ENCODE assay signal across 24 mouse cellular contexts in the genomic region with DNA sequence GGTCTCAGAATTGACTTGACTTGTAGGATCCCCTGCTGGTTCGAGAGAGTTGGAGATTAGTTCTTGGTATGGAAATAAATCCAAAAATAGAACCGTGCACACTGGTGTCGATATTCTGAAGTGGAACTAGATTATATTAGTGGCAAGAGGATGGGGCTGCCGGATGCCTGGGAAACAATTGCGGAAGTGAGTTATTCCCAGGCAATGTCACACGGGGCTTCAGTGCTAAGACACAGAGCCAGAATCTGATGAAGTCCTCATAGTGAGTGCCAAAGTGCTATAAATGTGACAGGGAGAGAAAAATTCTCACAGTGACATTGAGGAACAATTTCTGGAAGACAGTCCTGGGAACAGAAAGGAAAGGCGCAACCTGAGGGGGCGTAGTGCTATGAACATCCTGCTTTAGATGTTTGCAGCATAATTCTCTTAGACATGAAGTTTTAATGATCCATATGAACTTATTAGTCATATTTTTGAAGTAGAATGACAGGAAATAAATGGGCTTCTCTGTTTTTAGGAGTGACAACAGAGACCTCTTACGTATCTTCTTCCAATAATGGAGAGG.
DNase-seq lines count a peak whose midpoint lies in the region; ATAC-seq and TF ChIP-seq lines count a peak whose summit lies in the region.
"Had no signal": no experiment of that assay in that cellular context is flagged by ENCODE, and none has a peak within 500 bp of the region (broad histone marks: within the 10 kb centered on the region; RNA-seq: fewer than 3 reads in every experiment).

No protein-coding gene starts in this region.

- 66% methylated on average over 9 of the region's 9 CpGs for WGBS in kidney, adult 2 months
- WGBS in lung, embryonic 14.5 days = 67% methylated on average over 9 of the region's 9 CpGs
- WGBS in lung, adult 2 months = 66% methylated on average over 9 of the region's 9 CpGs

- H3K4me3 ChIP-seq in kidney, adult 2 months (ENCODE audit: insufficient read depth, low read depth, low read length) = no peak overlapping the region
- H3K4me3 ChIP-seq in lung, embryonic 14.5 days (ENCODE audit: low read depth, low read length) = no peak overlapping the region
- no peak overlapping the region for H3K4me3 ChIP-seq in lung, adult 2 months (replicated peaks; ENCODE audit: extremely low read depth, low read depth, low read length)
- H3K4me3 ChIP-seq: forebrain, embryonic 13.5 days; hindbrain, embryonic 13.5 days; liver, embryonic 12.5 days had no signal

- no peak overlapping the region for H3K9ac ChIP-seq in lung, embryonic 14.5 days
- H3K9ac ChIP-seq: forebrain, embryonic 13.5 days; hindbrain, embryonic 13.5 days; liver, embryonic 12.5 days; liver, postnatal 0 days had no signal

- no peaks in the 10 kb centered on the region for H3K27me3 ChIP-seq in kidney, adult 2 months (replicated peaks; ENCODE audit: control insufficient read depth, insufficient read depth, low read length)
- H3K27me3 ChIP-seq in lung, embryonic 14.5 days (ENCODE audit: insufficient read depth, low read length) = no peaks in the 10 kb centered on the region
- H3K27me3 ChIP-seq: forebrain, embryonic 13.5 days; hindbrain, embryonic 13.5 days; liver, embryonic 12.5 days had no signal

- ATAC-seq in lung, embryonic 14.5 days (ENCODE audit: insufficient read depth) = no peak
- ATAC-seq: forebrain, embryonic 13.5 days; intestine, embryonic 16.5 days; liver, embryonic 12.5 days; liver, postnatal 0 days had no signal

- no peak for TF ChIP-seq CTCF in kidney, adult 2 months (conservative IDR thresholded peaks at IDR 0.05; ENCODE audit: insufficient read depth, insufficient read length, low read depth, low read length)
- TF ChIP-seq CTCF in lung, embryonic 14.5 days (IDR thresholded peaks at IDR 0.05; ENCODE audit: low read depth) = no peak
- no peak for TF ChIP-seq CTCF in lung, adult 2 months (IDR thresholded peaks at IDR 0.05; ENCODE audit: insufficient read depth, low read length)

- no peak for TF ChIP-seq POLR2A in kidney, adult 2 months (IDR thresholded peaks at IDR 0.05; ENCODE audit: low read depth, low read length)
- no peak for TF ChIP-seq POLR2A in lung, adult 2 months (IDR thresholded peaks at IDR 0.05; ENCODE audit: borderline replicate concordance, extremely low read depth, low read depth, low read length)

- peak; percentile 2 for DNase-seq in gastrocnemius, adult 18-20 months (ENCODE audit: low spot score)
- no peak for DNase-seq in gastrocnemius, postnatal 25 days
- peak; percentile 10 for DNase-seq in kidney, adult 2 months
- DNase-seq in kidney, adult 8-10 months = no peak
- DNase-seq in lung, embryonic 14.5 days = peak; percentile 5
- DNase-seq in lung, adult 2 months = no peak
- peak; percentile 15 for DNase-seq in heart, postnatal 4 days
- DNase-seq in right cerebral cortex, postnatal 25 days = no peak
- DNase-seq: adrenal gland, postnatal 10 days; cerebellum, adult 8-10 months; cerebellum, postnatal 25 days; kidney, postnatal 36 days; left cerebral cortex, postnatal 4 days; liver, postnatal 0 days; lung, postnatal 10 days; midbrain, embryonic 14.5 days; thymus, adult 18-20 months; thymus, postnatal 25 days had no signal

- H3K36me3 ChIP-seq in kidney, adult 2 months (ENCODE audit: control insufficient read depth, insufficient read depth, low read length) = no peaks in the 10 kb centered on the region
- no peaks in the 10 kb centered on the region for H3K36me3 ChIP-seq in lung, embryonic 14.5 days (ENCODE audit: insufficient read depth)
- H3K36me3 ChIP-seq: hindbrain, embryonic 13.5 days; liver, embryonic 12.5 days had no signal

- H3K27ac ChIP-seq in kidney, adult 2 months (ENCODE audit: insufficient read depth, low read depth, low read length) = no peak overlapping the region
- H3K27ac ChIP-seq in lung, embryonic 14.5 days (ENCODE audit: low read depth) = no peak overlapping the region
- H3K27ac ChIP-seq: forebrain, embryonic 13.5 days; hindbrain, embryonic 13.5 days; liver, embryonic 12.5 days; macrophage; stomach, postnatal 0 days had no signal

- H3K4me1 ChIP-seq in kidney, adult 2 months (ENCODE audit: control insufficient read depth, insufficient read depth, low read length) = no peaks in the 10 kb centered on the region
- H3K4me1 ChIP-seq in lung, embryonic 14.5 days (ENCODE audit: insufficient read depth) = no peaks in the 10 kb centered on the region
- H3K4me1 ChIP-seq in lung, adult 2 months (ENCODE audit: control insufficient read depth, insufficient read depth, low read length) = no peaks in the 10 kb centered on the region
- H3K4me1 ChIP-seq: forebrain, embryonic 13.5 days; hindbrain, embryonic 13.5 days; liver, embryonic 12.5 days had no signal

- H3K9me3 ChIP-seq in lung, embryonic 14.5 days (ENCODE audit: low read depth, low read length) = no peaks in the 10 kb centered on the region
- H3K9me3 ChIP-seq: forebrain, embryonic 13.5 days; hindbrain, embryonic 13.5 days; liver, embryonic 12.5 days had no signal

- H3K4me2 ChIP-seq in lung, embryonic 14.5 days = no peak overlapping the region
- H3K4me2 ChIP-seq: forebrain, embryonic 13.5 days; hindbrain, embryonic 13.5 days; liver, embryonic 12.5 days had no signal

Comparison
In these comparisons a context has a peak if more than half of its experiments do, and no peak if none do; other contexts are left out.
1. DNase-seq: peak in gastrocnemius, adult 18-20 months (single experiment), kidney, adult 2 months (single experiment), lung, embryonic 14.5 days (single experiment) and heart, postnatal 4 days (single experiment); none in gastrocnemius, postnatal 25 days (single experiment), kidney, adult 8-10 months (0 of 2), lung, adult 2 months (single experiment) and right cerebral cortex, postnatal 25 days (single experiment).